ENCODE assay signal across 11 mouse cellular contexts in the genomic region with DNA sequence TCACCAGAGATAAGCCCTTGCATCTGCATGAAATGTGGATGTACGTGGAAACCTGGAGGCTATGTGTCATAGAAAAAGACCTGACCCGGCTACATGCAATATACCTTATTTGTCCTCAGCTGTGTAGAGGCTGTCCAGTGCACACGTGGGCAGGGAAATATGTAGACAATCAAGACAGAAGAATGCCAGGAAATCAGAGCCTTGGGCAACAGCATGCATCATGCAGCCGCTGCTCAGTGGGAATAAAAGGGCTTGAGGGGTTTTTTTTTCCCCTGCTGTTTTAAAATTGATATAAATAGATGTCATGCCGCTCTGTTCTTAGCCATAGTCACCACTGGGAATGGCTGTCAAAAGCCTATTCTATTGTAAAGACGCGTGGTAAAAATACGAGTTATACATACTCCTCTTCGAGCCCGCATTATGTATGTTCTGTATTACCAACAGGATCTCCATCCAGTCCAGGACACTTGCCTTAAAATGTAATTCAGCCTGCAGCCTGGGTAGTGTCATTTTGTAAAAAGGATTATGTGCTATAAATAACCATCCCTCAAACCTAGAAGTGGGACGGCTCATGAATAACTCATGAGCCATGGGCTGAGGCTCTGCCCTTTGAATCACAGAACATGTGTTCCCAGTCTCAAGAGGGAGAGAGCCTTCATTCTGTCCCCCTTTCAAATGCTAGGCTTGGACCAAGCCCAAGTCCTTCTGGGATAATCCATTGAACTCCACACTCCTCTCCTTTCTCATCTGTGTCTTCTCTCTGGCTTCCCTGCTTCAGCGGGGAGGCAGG.
DNase-seq lines count a peak whose midpoint lies in the region; ATAC-seq and TF ChIP-seq lines count a peak whose summit lies in the region.
"Had no signal": no experiment of that assay in that cellular context is flagged by ENCODE, and none has a peak within 500 bp of the region (broad histone marks: within the 10 kb centered on the region; RNA-seq: fewer than 3 reads in every experiment).

No protein-coding gene starts in this region.

- H3K4me1 ChIP-seq in heart, embryonic 14.5 days (ENCODE audit: control insufficient read depth in 2 of 2, insufficient read depth in 2 of 2, low read length in 2 of 2): peaks cover 9 to 29% of the 10 kb centered on the region in 2 experiments
- peaks cover 3% of the 10 kb centered on the region; the same call in 1 of the 2 replicates for H3K4me1 ChIP-seq in heart, embryonic 11.5 days (ENCODE audit: control insufficient read depth, insufficient read depth, low read length)
- H3K4me1 ChIP-seq in forebrain, embryonic 15.5 days: peaks cover 33% of the 10 kb centered on the region
- H3K4me1 ChIP-seq in midbrain, embryonic 13.5 days (replicated peaks): peaks cover 42% of the 10 kb centered on the region
- H3K4me1 ChIP-seq in lung, adult 2 months (ENCODE audit: control insufficient read depth, insufficient read depth, low read length): no peaks in the 10 kb centered on the region
- H3K4me1 ChIP-seq: embryonic facial prominence, embryonic 12.5 days; limb, embryonic 13.5 days had no signal

- no peaks in the 10 kb centered on the region for H3K27me3 ChIP-seq in heart, embryonic 14.5 days (ENCODE audit: control insufficient read depth, insufficient read depth, low read length)
- H3K27me3 ChIP-seq in heart, embryonic 11.5 days (ENCODE audit: control insufficient read depth, insufficient read depth, low read length): no peaks in the 10 kb centered on the region
- H3K27me3 ChIP-seq in Patski: no peaks in the 10 kb centered on the region
- H3K27me3 ChIP-seq in forebrain, embryonic 15.5 days: no peaks in the 10 kb centered on the region
- H3K27me3 ChIP-seq in midbrain, embryonic 13.5 days: no peaks in the 10 kb centered on the region
- H3K27me3 ChIP-seq: embryonic facial prominence, embryonic 12.5 days had no signal

- H3K36me3 ChIP-seq in heart, embryonic 14.5 days (ENCODE audit: control insufficient read depth, insufficient read depth, low read length): no peaks in the 10 kb centered on the region
- no peaks in the 10 kb centered on the region for H3K36me3 ChIP-seq in heart, embryonic 11.5 days (ENCODE audit: control insufficient read depth, insufficient read depth, low read length)
- H3K36me3 ChIP-seq in forebrain, embryonic 15.5 days: no peaks in the 10 kb centered on the region
- H3K36me3 ChIP-seq in midbrain, embryonic 13.5 days: no peaks in the 10 kb centered on the region
- H3K36me3 ChIP-seq: embryonic facial prominence, embryonic 12.5 days; limb, embryonic 13.5 days had no signal

- no peak for TF ChIP-seq CTCF in Patski (IDR thresholded peaks at IDR 0.05)
- no peak for TF ChIP-seq CTCF in lung, adult 2 months (IDR thresholded peaks at IDR 0.05; ENCODE audit: insufficient read depth, low read length)

- in situ Hi-C loops in Patski (cut with MboI; ENCODE audit: low pct_unique_long_range_greater_than_20kb): loop anchor here (5.0 to 10.0 kb wide), 6 partner anchors 59 to 1806 kb away; no protein-coding TSS in a partner anchor

- H3K27ac ChIP-seq in heart, embryonic 14.5 days (replicated peaks in 1 of 2; ENCODE audit: control insufficient read depth in 1 of 2, insufficient read depth in 1 of 2, low read depth in 2 of 2, low read length in 2 of 2): peak overlapping the region; percentile 64 to 72
- no peak overlapping the region for H3K27ac ChIP-seq in heart, embryonic 11.5 days (ENCODE audit: low read depth, low read length)
- H3K27ac ChIP-seq in forebrain, embryonic 15.5 days (replicated peaks): peak overlapping the region; percentile 21; the same call in 1 of the 2 replicates
- peak overlapping the region; percentile 70 for H3K27ac ChIP-seq in midbrain, embryonic 13.5 days
- H3K27ac ChIP-seq: embryonic facial prominence, embryonic 12.5 days; limb, embryonic 13.5 days had no signal

- 42% methylated on average over 12 of the region's 12 CpGs for WGBS in heart, embryonic 14.5 days
- 73% methylated on average over 12 of the region's 12 CpGs for WGBS in heart, embryonic 11.5 days (ENCODE audit: insufficient replicate concordance)
- 25% methylated on average over 12 of the region's 12 CpGs for WGBS in forebrain, embryonic 15.5 days
- 16% methylated on average over 12 of the region's 12 CpGs for WGBS in midbrain, embryonic 13.5 days
- 65% methylated on average over 12 of the region's 12 CpGs for WGBS in lung, adult 2 months

- no peak for DNase-seq in Patski (ENCODE audit: low read depth, low spot score)
- no peak for DNase-seq in layer of hippocampus, postnatal 14 days (ENCODE audit: low spot score in 2 of 2)
- DNase-seq in lung, adult 2 months: no peak
- no peak for DNase-seq in cerebellum, adult 8-10 months
- DNase-seq: adrenal gland, adult 2 months had no signal

- POLR2A ChIA-PET in Patski (lab: Charles Lee): no interaction called here

- peak overlapping the region; percentile 44 for H3K4me2 ChIP-seq in heart, embryonic 14.5 days (ENCODE audit: low read length)
- no peak overlapping the region for H3K4me2 ChIP-seq in heart, embryonic 11.5 days
- no peak overlapping the region for H3K4me2 ChIP-seq in forebrain, embryonic 15.5 days (replicated peaks)
- H3K4me2 ChIP-seq in midbrain, embryonic 13.5 days (replicated peaks): peak overlapping the region; percentile 24
- H3K4me2 ChIP-seq: embryonic facial prominence, embryonic 12.5 days; limb, embryonic 13.5 days had no signal

- no peak for TF ChIP-seq POLR2A in lung, adult 2 months (IDR thresholded peaks at IDR 0.05; ENCODE audit: borderline replicate concordance, extremely low read depth, low read depth, low read length)

- H3K9me3 ChIP-seq in heart, embryonic 14.5 days (ENCODE audit: control insufficient read depth, low read length): no peaks in the 10 kb centered on the region
- H3K9me3 ChIP-seq in heart, embryonic 11.5 days (replicated peaks; ENCODE audit: control insufficient read depth, low read length): no peaks in the 10 kb centered on the region
- H3K9me3 ChIP-seq in forebrain, embryonic 15.5 days: no peaks in the 10 kb centered on the region
- H3K9me3 ChIP-seq in midbrain, embryonic 13.5 days: no peaks in the 10 kb centered on the region
- H3K9me3 ChIP-seq: embryonic facial prominence, embryonic 12.5 days; limb, embryonic 13.5 days had no signal

- H3K4me3 ChIP-seq in heart, embryonic 14.5 days (ENCODE audit: control insufficient read depth in 1 of 2, insufficient read depth in 1 of 2, low read depth in 1 of 2, low read length in 2 of 2): no peak overlapping the region
- no peak overlapping the region for H3K4me3 ChIP-seq in heart, embryonic 11.5 days (ENCODE audit: low read depth, low read length)
- no peak overlapping the region for H3K4me3 ChIP-seq in forebrain, embryonic 15.5 days
- no peak overlapping the region for H3K4me3 ChIP-seq in midbrain, embryonic 13.5 days (replicated peaks)
- no peak overlapping the region for H3K4me3 ChIP-seq in lung, adult 2 months (replicated peaks; ENCODE audit: extremely low read depth, low read depth, low read length)
- H3K4me3 ChIP-seq: embryonic facial prominence, embryonic 12.5 days; limb, embryonic 13.5 days had no signal

- H3K9ac ChIP-seq in heart, embryonic 14.5 days (ENCODE audit: low read length): no peak overlapping the region
- no peak overlapping the region for H3K9ac ChIP-seq in heart, embryonic 11.5 days (ENCODE audit: low read depth, low read length)
- H3K9ac ChIP-seq in forebrain, embryonic 15.5 days (replicated peaks): no peak overlapping the region
- no peak overlapping the region; the same call in 1 of the 2 replicates for H3K9ac ChIP-seq in midbrain, embryonic 13.5 days (replicated peaks)
- H3K9ac ChIP-seq: embryonic facial prominence, embryonic 12.5 days; limb, embryonic 13.5 days had no signal

- CTCF ChIA-PET in Patski (lab: Charles Lee): no interaction called here

- no peak for ATAC-seq in heart, embryonic 14.5 days (ENCODE audit: insufficient number of reproducible peaks, insufficient read depth, low FRiP score, low read depth)
- ATAC-seq in heart, embryonic 11.5 days (replicated peaks; ENCODE audit: insufficient number of reproducible peaks, low FRiP score, low TSS enrichment): no peak
- peak; percentile 29 for ATAC-seq in Patski
- ATAC-seq in forebrain, embryonic 15.5 days (replicated peaks): peak; percentile 53
- peak; percentile 88 for ATAC-seq in midbrain, embryonic 13.5 days

Comparison
In these comparisons a context has a peak if more than half of its experiments do, and no peak if none do; other contexts are left out.
1. H3K4me2 ChIP-seq: peak in heart, embryonic 14.5 days (single experiment) and midbrain, embryonic 13.5 days (single experiment); none in heart, embryonic 11.5 days (single experiment) and forebrain, embryonic 15.5 days (single experiment).
2. ATAC-seq: peak in Patski (single experiment), forebrain, embryonic 15.5 days (single experiment) and midbrain, embryonic 13.5 days (single experiment); none in heart, embryonic 14.5 days (single experiment) and heart, embryonic 11.5 days (single experiment).